Mouse (Mus musculus) kidney, embryonic 15.5 days (tissue): ENCODE measurements around the gene Scn8a. TPM values are rescaled to one million over a fixed set of nuclear protein-coding genes. Genes with fewer than 3 reads are reported as not detected.

Experiments
- ATAC-seq: fragments of 200-750 bp; cut with Nextera tagmentation; replicated peaks from 2 replicates; pipeline ENCODE4 v1.8.0; 2017; ENCODE audit warnings: moderate TSS enrichment; ENCODE audit not compliant: low FRiP score
- H3K27ac ChIP-seq: fragments of 300-500 bp; sonication (generic); 2 replicates; pipeline ENCODE4 v1.5.1; 2015; ENCODE audit warnings: mild to moderate bottlenecking, inconsistent platforms
- H3K27me3 ChIP-seq: fragments of 300-500 bp; sonication (generic); 2 replicates; pipeline ENCODE4 v1.6.1; 2015; ENCODE audit warnings: inconsistent platforms
- H3K36me3 ChIP-seq: fragments of 300-500 bp; sonication (generic); 2 replicates; pipeline ENCODE4 v1.6.1; 2015; ENCODE audit warnings: inconsistent platforms
- H3K4me1 ChIP-seq: fragments of 300-500 bp; sonication (generic); 2 replicates; pipeline ENCODE4 v1.6.1; 2015; ENCODE audit warnings: inconsistent platforms
- H3K4me2 ChIP-seq: fragments of 300-500 bp; sonication (generic); 2 replicates; pipeline ENCODE4 v1.6.1; 2015; ENCODE audit warnings: moderate library complexity, mild to moderate bottlenecking, inconsistent platforms
- H3K4me3 ChIP-seq: fragments of 300-500 bp; sonication (generic); replicated peaks from 2 replicates; pipeline ENCODE4 v1.5.1; 2015; ENCODE audit warnings: mild to moderate bottlenecking, inconsistent platforms
- H3K9ac ChIP-seq: fragments of 300-500 bp; sonication (generic); 2 replicates; pipeline ENCODE4 v1.6.1; 2015; ENCODE audit warnings: mild to moderate bottlenecking, inconsistent platforms
- H3K9me3 ChIP-seq: fragments of 300-500 bp; sonication (generic); replicated peaks from 2 replicates; pipeline ENCODE4 v1.6.1; 2016; ENCODE audit warnings: inconsistent platforms
- WGBS: fragments of 180-500 bp; shearing (Covaris S2); methylation state at CpG from one replicate; pipeline ENCODE4 v1.1.7; 2015; ENCODE audit warnings: mixed read lengths; 5-methylcytosine and 5-hydroxymethylcytosine counted together
- polyA plus RNA-seq: library from polyadenylated mRNA; unstranded; fragments of >200 nt; fragmentation: Nextera tagmentation; extraction: Ambion mirVana; gene quantifications from 2 replicates; pipeline ENCODE4 v1.2.1, GENCODE M21; 2015

Scn8a gene
- polyA plus RNA-seq, 1 experiment from 2014 or later, result 13.3 TPM

DNA sequence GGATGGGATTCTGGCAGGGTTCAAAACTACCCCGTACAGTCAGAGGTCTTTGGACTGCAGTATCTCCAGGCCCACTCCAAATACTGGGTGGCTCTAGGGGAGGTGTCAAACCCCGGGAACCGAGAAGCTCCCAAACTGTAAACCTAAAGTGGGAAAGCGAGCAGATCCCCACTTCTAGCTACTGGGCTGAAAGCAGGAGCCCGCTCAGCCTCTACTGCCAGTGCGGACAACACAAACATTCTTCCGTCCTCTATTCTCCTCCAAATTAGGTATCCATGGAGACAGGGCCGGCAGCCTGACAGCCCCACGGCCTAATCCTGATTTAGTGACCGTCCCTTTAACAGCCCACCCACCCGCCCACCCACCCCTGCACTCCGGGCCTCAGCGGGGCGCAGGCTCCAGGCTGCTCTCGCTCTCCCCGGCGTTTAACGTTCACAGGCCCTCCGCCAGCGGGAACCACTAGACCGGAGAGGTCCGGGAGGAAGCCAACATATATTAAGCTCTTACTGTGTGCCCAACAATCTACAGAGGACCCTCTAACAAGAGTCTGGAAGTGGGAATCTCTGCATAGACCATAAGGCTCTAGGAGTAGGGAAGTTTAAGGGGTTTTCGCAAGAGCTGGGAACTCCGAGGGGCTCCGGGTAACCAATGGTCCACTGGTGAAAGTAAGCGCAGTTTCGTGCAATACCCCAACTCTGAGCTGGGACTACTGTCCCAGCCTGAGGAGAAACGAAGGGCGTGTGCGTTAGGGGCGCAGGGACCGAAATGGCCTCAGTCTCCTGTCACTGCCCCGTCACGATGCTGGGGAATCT is 207.5 kb downstream of the Scn8a start:
- H3K36me3 ChIP-seq, result no peaks in the 10 kb centered on the region
- H3K4me1 ChIP-seq, result peaks cover 86% of the 10 kb centered on the region
- H3K9me3 ChIP-seq, result no peaks in the 10 kb centered on the region
- ATAC-seq, result 0 out of 2 replicates have a peak, but pooled peaks have one; percentile 5
- 2% methylated on average over 34 of the region's 34 CpGs for WGBS
- H3K27me3 ChIP-seq, result 0 out of 2 replicates have a peak, but pooled peaks cover 4% of the 10 kb centered on the region
- H3K9ac ChIP-seq, result peak overlapping the region; percentile 92
- H3K4me2 ChIP-seq, result peak overlapping the region; percentile 81
- peak overlapping the region; percentile 98 for H3K27ac ChIP-seq
- H3K4me3 ChIP-seq, result peak overlapping the region; percentile 88

DNA sequence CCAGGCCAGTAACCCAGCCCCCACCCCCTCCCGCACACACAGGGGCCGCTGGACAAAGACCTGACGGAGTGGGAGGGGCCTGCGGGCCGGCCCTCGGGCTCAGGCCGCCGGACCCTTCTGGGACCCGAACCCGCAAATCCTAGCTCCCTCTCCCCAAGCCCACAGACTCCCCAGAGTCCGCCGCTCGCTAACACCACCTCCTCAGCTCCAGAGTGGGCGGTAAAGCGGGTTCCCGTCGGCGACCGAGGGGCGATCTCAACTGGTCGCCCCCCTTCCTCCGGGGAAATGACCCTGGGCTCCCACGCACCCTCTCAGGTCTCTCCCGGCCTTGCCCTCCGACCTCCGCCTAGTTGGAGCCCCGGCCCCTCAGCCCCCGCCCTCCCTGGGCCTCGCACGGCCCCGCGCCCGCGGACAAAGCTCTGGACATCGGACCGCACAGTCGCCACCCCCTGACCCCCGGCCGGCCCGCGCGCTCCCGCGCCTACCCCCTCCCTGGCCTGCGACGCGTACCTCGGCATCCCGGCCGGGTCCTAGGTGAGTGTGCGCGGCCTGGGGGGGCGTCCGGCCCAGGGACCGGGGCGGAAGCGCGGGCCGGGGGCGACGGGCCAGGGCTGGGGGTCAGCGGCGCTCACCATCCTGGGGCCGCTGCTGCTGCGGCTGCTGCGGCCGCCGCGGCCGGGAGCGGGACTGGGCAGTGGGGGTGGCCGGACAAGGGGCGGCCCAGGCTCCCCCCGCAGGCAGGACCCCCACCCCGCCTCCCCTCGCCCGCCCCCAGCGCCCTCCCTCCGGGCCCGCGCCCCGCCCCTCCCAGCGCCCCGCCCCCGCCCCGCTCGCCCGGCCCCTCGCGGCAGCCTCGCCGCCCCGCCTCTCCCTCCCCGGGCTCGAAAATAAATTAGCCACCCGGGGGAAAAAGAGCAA is 208.4 kb downstream of the Scn8a start, which contains the start of gene Fignl2:
Gene Fignl2 (minus strand): TSS at position 755 of the 918 bp plus-strand sequence.
- Histone ChIP-seq H3K9ac (peak within 1 kb of the TSS; percentile 92), H3K4me1 (peaks cover 79% of the 10 kb centered on the region), H3K36me3 (no peaks in the 10 kb centered on the region), H3K27ac (peak within 1 kb of the TSS; percentile 98), H3K27me3 (0 out of 2 replicates have a peak, but pooled peaks cover 6% of the 10 kb centered on the region), H3K4me3 (peak within 1 kb of the TSS; percentile 88), H3K4me2 (peak within 1 kb of the TSS; percentile 81), H3K9me3 (no peaks in the 10 kb centered on the region)
- ATAC-seq, result peak; percentile 52
- 1% methylated on average over 83 of the region's 96 CpGs for WGBS

DNA sequence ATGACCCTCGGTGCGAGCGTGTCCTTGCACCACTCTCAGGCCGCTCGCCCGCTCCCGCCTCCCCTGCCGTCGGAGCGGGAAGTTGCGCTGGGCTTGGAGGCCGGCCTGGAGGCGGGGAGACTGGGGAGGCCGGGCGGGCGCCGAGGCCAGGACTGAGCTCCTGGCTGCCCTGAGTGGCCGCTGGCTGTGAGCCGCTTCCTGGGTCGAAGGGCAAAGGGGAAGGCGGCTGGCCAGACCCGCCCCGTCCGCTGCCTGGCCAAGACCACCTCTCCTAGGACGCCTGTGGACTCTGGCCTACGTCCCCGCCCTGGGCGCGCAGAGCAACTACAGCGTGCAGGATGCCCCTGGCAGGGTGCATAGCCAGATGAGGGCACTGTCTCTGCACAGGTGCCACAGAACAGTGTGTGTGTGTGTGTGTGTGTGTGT is 209.1 kb downstream of the Scn8a start:
- Histone ChIP-seq H3K36me3 (no peaks in the 10 kb centered on the region), H3K9ac (peak overlapping the region; percentile 92), H3K4me2 (peak overlapping the region; percentile 81), H3K4me1 (peaks cover 73% of the 10 kb centered on the region), H3K4me3 (peak overlapping the region; percentile 88), H3K27me3 (0 out of 2 replicates have a peak, but pooled peaks cover 6% of the 10 kb centered on the region), H3K9me3 (no peaks in the 10 kb centered on the region), H3K27ac (peak overlapping the region; percentile 98)
- ATAC-seq, result peak; percentile 83
- 2% methylated on average over 30 of the region's 30 CpGs for WGBS

DNA sequence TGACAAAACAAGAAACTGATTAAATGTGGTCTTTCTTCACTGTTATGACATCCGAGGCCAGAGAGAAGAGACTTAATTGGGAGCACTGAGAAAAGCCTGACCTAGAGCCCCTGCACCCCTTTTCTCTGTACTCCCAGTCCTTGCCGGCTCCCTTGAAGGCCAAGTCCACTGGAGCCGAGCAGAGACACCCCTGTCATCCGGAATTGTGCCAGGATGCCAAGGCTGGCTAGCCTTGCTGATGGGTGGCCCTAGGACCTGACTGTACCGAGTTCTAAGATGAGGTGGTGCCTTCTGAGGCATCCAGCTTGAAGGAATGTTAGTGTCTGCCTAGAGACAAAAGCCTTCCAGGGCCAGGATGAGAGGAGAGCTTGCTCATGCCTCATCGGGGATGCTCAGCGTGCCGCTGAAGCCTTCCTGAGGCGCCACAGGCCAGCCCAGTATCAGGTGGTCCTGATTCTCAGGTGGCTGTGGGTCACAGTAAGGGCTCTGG is 210.4 kb downstream of the Scn8a start:
- Histone ChIP-seq H3K9me3 (no peaks in the 10 kb centered on the region), H3K27me3 (0 out of 2 replicates have a peak, but pooled peaks cover 11% of the 10 kb centered on the region), H3K36me3 (no peaks in the 10 kb centered on the region), H3K4me1 (peaks cover 72% of the 10 kb centered on the region), H3K27ac (no peak overlapping the region), H3K9ac (no peak overlapping the region), H3K4me3 (no peak overlapping the region), H3K4me2 (no peak overlapping the region)
- ATAC-seq, result no peak
- WGBS, result 81% methylated on average over 9 of the region's 9 CpGs

DNA sequence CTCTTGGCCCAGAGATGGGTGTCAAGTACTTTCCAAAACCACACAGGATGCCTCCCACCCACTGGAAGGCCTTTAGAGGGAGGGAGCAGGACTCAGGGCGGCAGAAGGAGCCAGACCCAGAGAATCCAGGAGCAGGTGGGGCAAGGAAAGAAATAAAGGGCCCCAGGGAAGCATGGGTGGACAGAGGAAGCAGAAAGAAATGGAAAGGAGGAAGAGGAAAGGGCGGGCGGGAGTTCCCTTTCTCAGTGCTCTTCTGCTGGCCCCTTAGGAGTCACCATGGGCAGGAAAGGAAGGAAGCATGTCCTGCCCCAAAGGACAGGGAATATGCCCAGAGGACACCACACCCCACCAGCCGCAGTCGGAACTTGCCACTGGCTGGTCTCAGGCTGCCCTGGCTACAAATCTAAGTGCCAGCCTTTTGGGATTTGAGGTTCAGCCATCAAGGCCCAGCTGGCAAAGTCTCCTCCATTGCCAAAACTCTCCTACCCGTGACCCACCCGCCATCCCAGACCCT is 211.4 kb downstream of the Scn8a start:
- Histone ChIP-seq H3K36me3 (no peaks in the 10 kb centered on the region), H3K4me2 (no peak overlapping the region), H3K4me3 (no peak overlapping the region), H3K27ac (0 out of 2 replicates have a peak overlapping the region, but pooled peaks have one; percentile 18), H3K9ac (no peak overlapping the region), H3K4me1 (peaks cover 62% of the 10 kb centered on the region), H3K9me3 (no peaks in the 10 kb centered on the region), H3K27me3 (peaks cover 11% of the 10 kb centered on the region; the same call in 1 of the 2 replicates)
- 74% methylated on average over 7 of the region's 7 CpGs for WGBS
- ATAC-seq, result no peak

DNA sequence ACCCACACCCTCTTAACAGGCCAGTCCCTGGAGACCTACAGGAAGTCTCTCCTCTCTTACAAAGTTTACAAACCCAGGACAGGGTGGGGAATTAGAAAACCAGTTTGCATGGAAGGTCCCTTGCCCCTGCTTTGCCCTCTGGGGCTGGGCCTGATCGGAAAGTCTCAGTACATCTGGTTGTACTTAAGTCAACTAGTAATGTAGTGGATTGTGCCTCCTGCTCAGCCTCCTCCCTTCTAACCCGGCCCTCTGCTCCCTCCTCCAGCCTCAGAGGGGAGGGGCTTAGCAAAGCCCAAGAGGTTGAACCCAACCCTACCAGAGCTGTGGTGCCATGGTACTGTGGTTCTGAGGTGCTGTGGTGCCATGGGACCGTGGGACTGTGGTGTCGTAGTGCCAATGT is 212.6 kb downstream of the Scn8a start:
- no peaks in the 10 kb centered on the region for H3K36me3 ChIP-seq
- no peak for ATAC-seq
- WGBS, result 52% methylated on average over 4 of the region's 4 CpGs

DNA sequence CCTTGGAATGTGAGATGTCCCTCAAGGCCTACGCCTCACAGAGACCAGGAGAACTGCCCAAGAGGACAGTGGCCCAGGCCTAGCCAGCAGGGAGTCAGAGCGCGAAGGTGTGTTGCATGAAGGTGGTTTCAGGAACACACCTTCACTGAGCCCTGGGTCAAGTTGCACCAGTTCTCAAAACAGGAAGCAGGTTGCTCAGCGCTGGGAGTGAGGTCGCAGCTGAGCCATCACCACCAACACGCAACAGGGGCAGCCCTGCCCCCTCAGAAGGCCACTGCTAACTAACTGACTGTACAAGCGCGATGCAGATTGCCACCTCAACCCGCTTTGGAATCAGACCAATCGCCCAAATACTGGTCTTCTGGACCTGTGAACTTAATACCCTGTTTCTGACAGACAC is 214.8 kb downstream of the Scn8a start:
- H3K9ac ChIP-seq, result no peak overlapping the region
- WGBS, result 64% methylated on average over 10 of the region's 10 CpGs
- H3K4me1 ChIP-seq, result peaks cover 38% of the 10 kb centered on the region
- no peak for ATAC-seq
- H3K27ac ChIP-seq, result no peak overlapping the region
- H3K4me3 ChIP-seq, result no peak overlapping the region
- no peak overlapping the region for H3K4me2 ChIP-seq
- no peaks in the 10 kb centered on the region for H3K36me3 ChIP-seq
- peaks cover 27% of the 10 kb centered on the region for H3K27me3 ChIP-seq
- no peaks in the 10 kb centered on the region for H3K9me3 ChIP-seq

More for the DNA sequence above, 212.6 kb downstream of the Scn8a start:
- Histone ChIP-seq H3K4me2 (no peak overlapping the region), H3K27ac (peak overlapping the region; percentile 9; the same call in 1 of the 2 replicates), H3K27me3 (peaks cover 21% of the 10 kb centered on the region; the same call in 1 of the 2 replicates), H3K9ac (no peak overlapping the region), H3K9me3 (no peaks in the 10 kb centered on the region), H3K4me3 (no peak overlapping the region), H3K4me1 (peaks cover 51% of the 10 kb centered on the region)

DNA sequence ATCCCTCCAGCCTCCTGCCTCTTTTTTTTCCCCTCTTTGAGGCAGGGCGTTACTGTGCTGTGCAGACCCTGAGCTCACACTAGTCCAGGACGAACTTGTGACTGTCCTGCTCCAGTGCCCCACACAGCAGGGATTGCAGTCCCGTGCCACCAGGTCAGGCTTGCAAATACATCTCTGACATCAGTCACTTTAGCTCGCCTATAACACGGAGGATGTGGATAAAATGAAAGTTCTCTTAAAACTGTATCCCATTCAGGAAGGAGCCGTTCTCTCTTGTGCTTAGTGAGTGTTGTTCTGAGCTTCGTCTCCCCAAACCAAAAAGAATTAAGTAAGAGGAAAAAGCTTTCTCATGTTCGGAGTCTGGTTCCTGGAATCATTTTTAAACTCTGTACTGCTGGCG is 216.8 kb downstream of the Scn8a start:
- no peaks in the 10 kb centered on the region for H3K9me3 ChIP-seq
- peaks cover 41% of the 10 kb centered on the region for H3K27me3 ChIP-seq
- H3K27ac ChIP-seq, result no peak overlapping the region
- H3K36me3 ChIP-seq, result no peaks in the 10 kb centered on the region
- no peak overlapping the region for H3K4me3 ChIP-seq
- peaks cover 19% of the 10 kb centered on the region for H3K4me1 ChIP-seq
- 64% methylated on average over 9 of the region's 9 CpGs for WGBS
- no peak overlapping the region for H3K9ac ChIP-seq
- ATAC-seq, result no peak
- H3K4me2 ChIP-seq, result no peak overlapping the region

DNA sequence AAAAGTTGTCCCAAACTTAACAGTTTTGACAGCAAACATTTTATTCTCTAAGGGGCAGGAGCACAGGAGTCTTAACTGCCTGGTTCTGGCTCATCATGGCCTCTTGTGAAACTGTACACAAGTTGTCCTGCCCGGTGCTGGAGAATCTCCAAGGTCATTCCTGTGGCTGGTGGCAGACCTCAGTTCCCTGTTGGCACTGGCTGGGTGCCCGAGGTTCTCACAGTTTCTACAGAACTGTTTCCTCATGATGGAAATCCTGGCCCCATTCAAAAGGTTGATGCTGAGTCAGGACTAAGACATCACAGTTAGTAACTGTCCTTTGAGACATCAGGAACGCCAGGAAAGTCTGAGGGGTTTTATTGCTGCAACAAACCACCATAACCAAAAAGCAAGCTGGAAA is 217.3 kb downstream of the Scn8a start:
- no peak for ATAC-seq
- Histone ChIP-seq H3K4me2 (no peak overlapping the region), H3K4me3 (no peak overlapping the region), H3K27ac (no peak overlapping the region), H3K9me3 (no peaks in the 10 kb centered on the region), H3K9ac (no peak overlapping the region), H3K27me3 (peaks cover 46% of the 10 kb centered on the region), H3K4me1 (peaks cover 16% of the 10 kb centered on the region), H3K36me3 (no peaks in the 10 kb centered on the region)
- 65% methylated on average over 3 of the region's 3 CpGs for WGBS

DNA sequence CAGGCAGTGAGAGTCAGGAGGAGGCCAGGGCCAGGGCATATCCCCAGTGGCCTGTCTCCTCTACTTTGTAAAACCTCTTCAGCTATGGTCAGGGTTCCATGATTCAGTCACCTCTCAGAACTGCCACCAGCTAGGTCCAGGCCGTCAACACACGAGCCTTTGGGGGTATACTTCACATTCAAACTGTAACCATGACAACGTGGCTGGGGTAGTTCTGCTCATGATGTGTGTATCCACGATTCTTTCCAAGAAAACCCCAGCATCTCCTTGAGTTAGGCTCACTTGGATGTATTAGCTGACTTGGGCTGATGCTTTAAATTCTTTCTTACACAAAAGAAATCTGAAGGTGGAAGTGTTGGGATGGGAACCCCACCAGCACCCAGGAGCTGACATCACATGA is 218.6 kb downstream of the Scn8a start:
- Histone ChIP-seq H3K9ac (no peak overlapping the region), H3K4me2 (no peak overlapping the region), H3K9me3 (no peaks in the 10 kb centered on the region), H3K27ac (no peak overlapping the region), H3K36me3 (no peaks in the 10 kb centered on the region), H3K4me3 (no peak overlapping the region), H3K4me1 (peaks cover 25% of the 10 kb centered on the region), H3K27me3 (peaks cover 44% of the 10 kb centered on the region)
- ATAC-seq, result no peak
- WGBS, result 68% methylated on average over 4 of the region's 4 CpGs

DNA sequence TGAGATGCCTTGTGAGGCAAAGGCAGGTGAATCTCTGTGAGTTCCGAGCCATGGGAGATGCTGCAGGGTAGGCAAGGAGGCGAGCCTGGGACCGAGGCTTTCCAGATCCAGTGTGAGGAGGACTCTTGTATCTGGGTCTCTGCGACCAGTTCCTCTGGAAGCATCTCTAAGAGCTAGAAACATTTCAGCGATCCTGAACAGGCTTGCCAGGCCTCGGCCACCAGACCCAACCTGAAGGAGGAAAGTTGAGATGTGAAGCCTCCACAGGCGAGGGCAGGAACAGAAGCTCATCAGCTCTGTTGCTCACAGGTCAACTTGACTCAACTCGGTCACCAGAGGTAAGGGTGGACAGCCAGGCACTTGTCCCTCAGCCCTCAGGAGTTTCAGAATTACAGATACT is 221.9 kb downstream of the Scn8a start:
- no peak for ATAC-seq
- WGBS, result 90% methylated on average over 8 of the region's 8 CpGs
- no peak overlapping the region for H3K27ac ChIP-seq
- no peaks in the 10 kb centered on the region for H3K36me3 ChIP-seq
- no peak overlapping the region for H3K4me3 ChIP-seq
- H3K4me1 ChIP-seq, result peaks cover 41% of the 10 kb centered on the region
- no peak overlapping the region for H3K9ac ChIP-seq
- H3K4me2 ChIP-seq, result no peak overlapping the region
- H3K9me3 ChIP-seq, result no peaks in the 10 kb centered on the region
- peaks cover 50% of the 10 kb centered on the region for H3K27me3 ChIP-seq
